Comparison of ENCODE assay signal across 19 mouse cellular contexts in genomic region chr7:70382828-70383227, GRCm38 (mm10). TPM values are rescaled to one million over a fixed set of nuclear protein-coding genes. Genes with fewer than 3 reads are reported as not detected.
"Had no signal": no experiment of that assay in that cellular context is flagged by ENCODE, and none has a peak within 500 bp of the region (broad histone marks: within the 10 kb centered on the region; RNA-seq: fewer than 3 reads in every experiment).

No protein-coding gene starts in this region.

- H3K4me3 ChIP-seq: liver, embryonic 12.5 days; midbrain, embryonic 10.5 days; midbrain, embryonic 12.5 days; myocyte; neural tube, embryonic 13.5 days; neural tube, embryonic 15.5 days had no signal

- H3K9me3 ChIP-seq: liver, embryonic 12.5 days; midbrain, embryonic 10.5 days; midbrain, embryonic 12.5 days; neural tube, embryonic 13.5 days; neural tube, embryonic 15.5 days had no signal

- H3K27ac ChIP-seq: liver, embryonic 12.5 days; liver, embryonic 14.5 days; neural tube, embryonic 13.5 days; neural tube, embryonic 15.5 days had no signal

- H3K4me1 ChIP-seq: liver, embryonic 12.5 days; neural tube, embryonic 13.5 days; neural tube, embryonic 15.5 days had no signal

- H3K36me3 ChIP-seq: liver, embryonic 12.5 days; midbrain, embryonic 10.5 days; midbrain, embryonic 12.5 days; neural tube, embryonic 13.5 days; neural tube, embryonic 15.5 days had no signal

- DNase-seq: midbrain, embryonic 14.5 days; retina, postnatal 1 day; right cerebral cortex, adult 18-20 months; right cerebral cortex, postnatal 25 days; right cerebral cortex, postnatal 4 days; spleen, adult 18-20 months; thymus, adult 18-20 months; thymus, postnatal 14 days; thymus, postnatal 36 days had no signal

- H3K4me2 ChIP-seq: liver, embryonic 12.5 days; midbrain, embryonic 12.5 days; neural tube, embryonic 13.5 days; neural tube, embryonic 15.5 days had no signal

- ATAC-seq: liver, embryonic 12.5 days; midbrain, embryonic 16.5 days had no signal

- H3K27me3 ChIP-seq: liver, embryonic 12.5 days; neural tube, embryonic 13.5 days; neural tube, embryonic 15.5 days had no signal

- H3K9ac ChIP-seq: liver, embryonic 12.5 days; liver, embryonic 14.5 days; midbrain, embryonic 12.5 days; neural tube, embryonic 13.5 days; neural tube, embryonic 15.5 days had no signal

RNA-seq across cellular contexts. Expression of gene Nr2f2, which starts 16.3 kb away (rescaled TPM):
- total RNA-seq: megakaryocyte, adult 5-6 weeks; megakaryocyte-erythroid progenitor cell, adult 5-6 weeks had no signal
